Comparison of ENCODE assay signal across 7 mouse cellular contexts in genomic region chr7:143763794-143764193, GRCm38 (mm10). TPM values are rescaled to one million over a fixed set of nuclear protein-coding genes. Genes with fewer than 3 reads are reported as not detected.
DNase-seq lines count a peak whose midpoint lies in the region; ATAC-seq and TF ChIP-seq lines count a peak whose summit lies in the region.

No protein-coding gene starts in this region.

- H3K36me3 ChIP-seq in lung, embryonic 14.5 days (ENCODE audit: insufficient read depth) = no peaks in the 10 kb centered on the region
- H3K36me3 ChIP-seq in forebrain, postnatal 0 days (ENCODE audit: insufficient read depth) = no peaks in the 10 kb centered on the region

- peaks cover 9% of the 10 kb centered on the region for H3K27me3 ChIP-seq in lung, embryonic 14.5 days (ENCODE audit: insufficient read depth, low read length)
- H3K27me3 ChIP-seq in forebrain, postnatal 0 days (ENCODE audit: insufficient read depth, low read length) = peaks cover 5% of the 10 kb centered on the region; the same call in 1 of the 2 replicates

- no peaks in the 10 kb centered on the region for H3K9me3 ChIP-seq in lung, embryonic 14.5 days (ENCODE audit: low read depth, low read length)
- H3K9me3 ChIP-seq in forebrain, postnatal 0 days (ENCODE audit: low read length) = no peaks in the 10 kb centered on the region

- H3K4me3 ChIP-seq in lung, embryonic 14.5 days (ENCODE audit: low read depth, low read length) = no peak overlapping the region
- H3K4me3 ChIP-seq in forebrain, postnatal 0 days (ENCODE audit: low read depth, low read length) = no peak overlapping the region

- no peak overlapping the region for H3K9ac ChIP-seq in lung, embryonic 14.5 days
- no peak overlapping the region for H3K9ac ChIP-seq in forebrain, postnatal 0 days

- peak; percentile 77 for DNase-seq in lung, embryonic 14.5 days
- no peak for DNase-seq in lung, postnatal 14 days
- peak; percentile 46 for DNase-seq in ZHBTc4 (ENCODE audit: low read depth, low spot score)
- peak; percentile 75 for DNase-seq in forebrain, postnatal 0 days
- DNase-seq in naive thymus-derived CD4-positive, alpha-beta T cell, adult 2 months (ENCODE audit: low read depth) = peak; percentile 80
- DNase-seq in right cerebral cortex, adult 18-20 months = no peak
- no peak for DNase-seq in cerebellum, adult 9-10 months

- H3K4me2 ChIP-seq in lung, embryonic 14.5 days = no peak overlapping the region
- H3K4me2 ChIP-seq in forebrain, postnatal 0 days (ENCODE audit: low read depth) = no peak overlapping the region

- WGBS in lung, embryonic 14.5 days = 19% methylated on average over 3 of the region's 3 CpGs
- WGBS in forebrain, postnatal 0 days = 19% methylated on average over 3 of the region's 3 CpGs

- peak; percentile 83 for TF ChIP-seq CTCF in lung, embryonic 14.5 days (IDR thresholded peaks at IDR 0.05; ENCODE audit: low read depth)
- peak; percentile 91 for TF ChIP-seq CTCF in forebrain, postnatal 0 days (IDR thresholded peaks at IDR 0.05; ENCODE audit: low read depth)

- H3K27ac ChIP-seq in lung, embryonic 14.5 days (ENCODE audit: low read depth) = no peak overlapping the region
- no peak overlapping the region for H3K27ac ChIP-seq in forebrain, postnatal 0 days (ENCODE audit: low read depth, low read length)

- ATAC-seq in lung, embryonic 14.5 days (ENCODE audit: insufficient read depth) = peak; percentile 65; the same call in 1 of the 2 replicates
- ATAC-seq in forebrain, postnatal 0 days = peak; percentile 23; the same call in 1 of the 2 replicates

- H3K4me1 ChIP-seq in lung, embryonic 14.5 days (ENCODE audit: insufficient read depth) = no peaks in the 10 kb centered on the region
- H3K4me1 ChIP-seq in forebrain, postnatal 0 days (ENCODE audit: insufficient read depth) = no peaks in the 10 kb centered on the region

RNA-seq across cellular contexts. Expression of gene Mrgprg, which starts 3.0 kb away (rescaled TPM):
- polyA plus RNA-seq in lung, embryonic 14.5 days (2014; fragmentation: Nextera tagmentation; extraction: Ambion mirVana) = not detected in 2 replicates
- not detected in 2 replicates for total RNA-seq in forebrain, postnatal 0 days (2014; rRNA removed)
- not detected in 2 replicates for polyA plus RNA-seq in forebrain, postnatal 0 days (2015; fragmentation: Nextera tagmentation; extraction: Ambion mirVana)

RNA-seq across cellular contexts. Expression of gene Osbpl5, which starts 7.0 kb away (rescaled TPM):
- 34.2 and 36.8 TPM in 2 replicates for polyA plus RNA-seq in lung, embryonic 14.5 days (2014; fragmentation: Nextera tagmentation; extraction: Ambion mirVana)
- 38.3 and 43.8 TPM in 2 replicates for total RNA-seq in forebrain, postnatal 0 days (2014; rRNA removed)
- polyA plus RNA-seq in forebrain, postnatal 0 days (2015; fragmentation: Nextera tagmentation; extraction: Ambion mirVana) = 19.6 and 26.2 TPM in 2 replicates

RNA-seq across cellular contexts. Expression of gene Mrgpre, which starts 20.5 kb away (rescaled TPM):
- polyA plus RNA-seq in lung, embryonic 14.5 days (2014; fragmentation: Nextera tagmentation; extraction: Ambion mirVana) = 1.5 and 1.9 TPM in 2 replicates
- 5.2 and 5.9 TPM in 2 replicates for total RNA-seq in forebrain, postnatal 0 days (2014; rRNA removed)
- 5.9 and 8.3 TPM in 2 replicates for polyA plus RNA-seq in forebrain, postnatal 0 days (2015; fragmentation: Nextera tagmentation; extraction: Ambion mirVana)

RNA-seq across cellular contexts. Expression of gene Nadsyn1, which starts 58.9 kb away (rescaled TPM):
- polyA plus RNA-seq in lung, embryonic 14.5 days (2014; fragmentation: Nextera tagmentation; extraction: Ambion mirVana) = 6.7 and 9.5 TPM in 2 replicates
- total RNA-seq in forebrain, postnatal 0 days (2014; rRNA removed) = 4.9 and 7.9 TPM in 2 replicates
- polyA plus RNA-seq in forebrain, postnatal 0 days (2015; fragmentation: Nextera tagmentation; extraction: Ambion mirVana) = 3.5 and 3.6 TPM in 2 replicates

RNA-seq across cellular contexts. Expression of gene Dhcr7, which starts 59.2 kb away (rescaled TPM):
- polyA plus RNA-seq in lung, embryonic 14.5 days (2014; fragmentation: Nextera tagmentation; extraction: Ambion mirVana) = 44.2 and 45.3 TPM in 2 replicates
- total RNA-seq in forebrain, postnatal 0 days (2014; rRNA removed) = 40.5 and 52.7 TPM in 2 replicates
- polyA plus RNA-seq in forebrain, postnatal 0 days (2015; fragmentation: Nextera tagmentation; extraction: Ambion mirVana) = 63.8 and 75.4 TPM in 2 replicates

Comparison
In these comparisons a context has a peak if more than half of its experiments do, and no peak if none do; other contexts are left out.
1. DNase-seq: peak in lung, embryonic 14.5 days (single experiment), ZHBTc4 (single experiment), forebrain, postnatal 0 days (single experiment) and naive thymus-derived CD4-positive, alpha-beta T cell, adult 2 months (single experiment); none in lung, postnatal 14 days (single experiment), right cerebral cortex, adult 18-20 months (single experiment) and cerebellum, adult 9-10 months (single experiment).